Mouse (Mus musculus): ENCODE data around the gene Elavl1. TPM values are rescaled to one million over a fixed set of nuclear protein-coding genes. Genes with fewer than 3 reads are reported as not detected.

Elavl1 gene
- polyA plus RNA-seq (2015; fragmentation: Nextera tagmentation; extraction: Ambion mirVana): 57.6 and 59.6 TPM in 2 replicates

DNA sequence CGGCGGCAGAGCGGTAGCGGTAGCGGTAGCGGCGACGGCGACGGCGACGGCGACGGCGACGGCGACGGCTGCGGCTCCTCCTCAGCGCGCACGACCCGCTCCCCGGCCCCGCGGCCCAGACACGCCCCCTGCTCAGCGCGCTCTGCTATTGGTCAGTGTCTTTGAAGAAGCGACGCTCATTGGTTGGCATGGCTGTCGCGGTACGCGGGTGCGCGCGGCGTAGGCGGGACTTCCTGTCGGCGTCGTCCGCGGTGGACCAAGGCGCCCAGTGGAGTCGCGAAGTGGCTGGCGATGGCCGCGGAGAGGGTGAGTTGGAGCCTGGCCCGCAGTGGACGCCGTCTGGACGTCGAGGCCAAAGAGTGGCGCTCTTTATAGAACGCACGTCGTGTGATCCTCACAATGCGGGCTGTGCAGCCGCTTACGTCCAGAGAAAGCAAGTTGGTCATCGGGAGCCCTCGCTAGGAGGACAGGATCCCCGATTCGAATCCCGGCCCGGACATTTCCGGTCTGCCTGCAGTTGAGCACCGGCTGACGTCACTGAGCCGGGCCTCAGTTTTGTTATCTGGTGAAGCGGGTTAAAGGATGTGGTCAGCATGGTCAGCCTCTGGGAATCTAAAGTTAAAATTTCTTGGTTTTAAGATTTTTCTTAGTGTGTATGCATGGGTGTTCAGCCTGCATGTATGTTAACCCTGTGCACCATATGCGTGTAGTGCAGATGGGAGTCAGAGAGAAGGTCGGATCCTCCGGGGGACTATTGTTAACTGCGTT lies at the start of gene Elavl1, which contains the start of gene Ccl25:
Gene Elavl1, minus strand, starts transcription at position 431 of the 768 bp plus-strand sequence.
Gene Ccl25, plus strand, starts transcription at position 228 of the 768 bp plus-strand sequence.
- TF ChIP-seq EP300 (IDR thresholded peaks at IDR 0.05; ENCODE audit: low read depth) (no peak), CTCF (IDR thresholded peaks at IDR 0.05; ENCODE audit: low read depth) (no peak)
- H3K9me3 ChIP-seq (ENCODE audit: low read length): no peaks in the 10 kb centered on the region
- H3K4me3 ChIP-seq (ENCODE audit: low read depth, low read length): peak within 1 kb of the TSS; percentile 83
- H3K4me2 ChIP-seq (ENCODE audit: low read depth, low read length): peak within 1 kb of the TSS; percentile 92
- ATAC-seq (peak; percentile 99), DNase-seq (peak; percentile 99)
- H3K4me1 ChIP-seq (ENCODE audit: insufficient read depth): peaks cover 34% of the 10 kb centered on the region
- peak within 1 kb of the TSS; percentile 97 for H3K9ac ChIP-seq (replicated peaks)
- H3K27ac ChIP-seq (ENCODE audit: low read depth): peak within 1 kb of the TSS; percentile 92
- peaks cover 39% of the 10 kb centered on the region for H3K36me3 ChIP-seq (replicated peaks; ENCODE audit: insufficient read depth, low read length)
- no peaks in the 10 kb centered on the region for H3K27me3 ChIP-seq (ENCODE audit: insufficient read depth, low read length)
- under 1% methylated on average over 58 of the region's 78 CpGs for WGBS (ENCODE audit: insufficient replicate concordance)

DNA sequence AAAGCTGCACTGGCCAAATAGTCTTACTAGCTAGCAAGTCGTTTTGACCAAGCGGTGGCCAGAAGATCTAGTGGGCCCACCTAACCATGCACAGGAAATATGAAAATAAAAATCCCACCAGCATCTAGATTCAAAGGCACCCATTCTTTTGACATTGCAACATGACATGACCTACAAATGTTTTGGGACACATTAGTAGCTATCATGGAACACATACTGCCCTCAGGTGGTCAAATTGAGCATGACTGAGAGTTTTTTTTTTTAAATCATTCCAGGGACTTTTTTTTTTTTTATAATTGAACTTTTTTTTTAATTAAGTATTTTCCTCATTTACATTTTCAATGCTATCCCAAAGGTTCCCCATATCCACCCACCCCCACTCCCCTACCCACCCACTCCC lies 47.4 kb upstream of the Elavl1 start:
- Histone ChIP-seq H3K4me1 (ENCODE audit: insufficient read depth) (no peaks in the 10 kb centered on the region), H3K4me3 (ENCODE audit: low read depth, low read length) (no peak overlapping the region), H3K27me3 (ENCODE audit: insufficient read depth, low read length) (no peaks in the 10 kb centered on the region), H3K4me2 (ENCODE audit: low read depth, low read length) (no peak overlapping the region), H3K9me3 (ENCODE audit: low read length) (no peaks in the 10 kb centered on the region), H3K9ac (replicated peaks) (no peak overlapping the region), H3K27ac (ENCODE audit: low read depth) (no peak overlapping the region), H3K36me3 (replicated peaks; ENCODE audit: insufficient read depth, low read length) (no peaks in the 10 kb centered on the region)
- no peak for DNase-seq
- WGBS (ENCODE audit: insufficient replicate concordance): 69% methylated on average over 2 of the region's 2 CpGs
- ATAC-seq: no peak
- peak; percentile 54 for TF ChIP-seq CTCF (IDR thresholded peaks at IDR 0.05; ENCODE audit: low read depth)
- TF ChIP-seq EP300 (IDR thresholded peaks at IDR 0.05; ENCODE audit: low read depth): no peak

DNA sequence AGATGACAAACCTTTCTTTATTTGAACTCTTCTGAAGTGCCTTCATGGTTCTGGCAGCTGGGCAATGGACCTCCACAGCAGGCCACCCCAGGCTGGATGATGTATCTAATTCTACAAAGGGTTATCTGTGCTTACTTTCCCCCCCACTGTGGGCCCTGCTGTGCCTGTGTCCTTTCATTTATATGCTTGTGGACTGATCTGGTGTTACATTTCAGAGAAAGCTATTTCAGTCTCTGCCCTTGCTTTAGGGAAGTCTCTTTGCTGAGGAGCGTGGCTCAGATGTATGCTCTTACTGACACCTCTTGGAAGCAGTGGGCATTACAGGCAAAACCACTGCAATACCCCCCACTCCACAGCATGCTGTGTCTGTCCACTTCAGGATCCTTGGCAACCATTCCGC lies 44.9 kb upstream of the Elavl1 start:
- Histone ChIP-seq H3K36me3 (replicated peaks; ENCODE audit: insufficient read depth, low read length) (no peaks in the 10 kb centered on the region), H3K27ac (ENCODE audit: low read depth) (no peak overlapping the region), H3K4me3 (ENCODE audit: low read depth, low read length) (no peak overlapping the region), H3K4me2 (ENCODE audit: low read depth, low read length) (no peak overlapping the region), H3K9ac (replicated peaks) (no peak overlapping the region), H3K27me3 (ENCODE audit: insufficient read depth, low read length) (no peaks in the 10 kb centered on the region), H3K4me1 (ENCODE audit: insufficient read depth) (no peaks in the 10 kb centered on the region), H3K9me3 (ENCODE audit: low read length) (no peaks in the 10 kb centered on the region)
- WGBS (ENCODE audit: insufficient replicate concordance): 29% methylated on average over 2 of the region's 2 CpGs
- peak; percentile 24 for DNase-seq
- peak; percentile 56 for ATAC-seq
- peak; percentile 69 for TF ChIP-seq CTCF (IDR thresholded peaks at IDR 0.05; ENCODE audit: low read depth)
- TF ChIP-seq EP300 (IDR thresholded peaks at IDR 0.05; ENCODE audit: low read depth): no peak

DNA sequence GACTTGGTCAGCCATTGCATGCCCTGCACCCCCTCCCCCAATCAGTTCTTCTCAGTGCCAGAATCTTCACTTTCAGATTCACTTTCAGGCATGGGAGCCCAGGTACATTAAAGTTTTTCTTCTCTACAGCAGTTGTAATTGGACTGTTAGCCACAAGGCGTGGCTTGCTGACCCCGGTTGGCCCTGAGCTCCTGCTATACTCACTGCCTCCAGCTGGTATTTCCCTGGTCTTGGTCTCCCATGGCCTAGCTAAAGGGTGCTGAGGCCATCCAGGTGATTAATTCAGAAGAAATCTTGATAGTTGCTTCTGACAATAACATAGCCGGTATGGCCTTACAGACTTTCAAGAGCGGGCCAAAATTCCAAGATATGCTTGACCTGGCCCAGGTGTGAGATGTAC lies 43.3 kb upstream of the Elavl1 start:
- WGBS (ENCODE audit: insufficient replicate concordance): 81% methylated on average over 4 of the region's 4 CpGs
- ATAC-seq: no peak

DNA sequence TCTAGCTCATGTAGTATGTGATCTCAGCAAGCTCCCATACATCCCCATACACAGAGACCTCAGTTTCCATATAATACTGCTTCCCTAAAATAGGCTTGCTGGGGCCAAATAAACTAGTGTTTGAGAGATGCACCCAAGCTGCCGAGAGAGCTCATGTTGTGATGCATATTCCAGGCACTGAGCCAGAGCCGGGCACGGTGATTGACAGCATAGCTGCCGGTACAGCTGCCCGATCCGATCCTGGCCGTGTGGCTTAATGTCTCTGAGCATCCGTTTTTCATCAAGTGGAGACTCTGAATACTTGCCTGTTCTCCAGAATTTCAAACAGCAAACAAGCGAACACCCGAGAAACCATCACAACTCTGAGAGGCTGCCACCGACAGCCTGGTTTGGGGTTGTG lies 42.6 kb upstream of the Elavl1 start:
- Histone ChIP-seq H3K9ac (replicated peaks) (no peak overlapping the region), H3K4me1 (ENCODE audit: insufficient read depth) (no peaks in the 10 kb centered on the region), H3K9me3 (ENCODE audit: low read length) (no peaks in the 10 kb centered on the region), H3K27me3 (ENCODE audit: insufficient read depth, low read length) (no peaks in the 10 kb centered on the region), H3K36me3 (replicated peaks; ENCODE audit: insufficient read depth, low read length) (no peaks in the 10 kb centered on the region), H3K4me3 (ENCODE audit: low read depth, low read length) (no peak overlapping the region), H3K4me2 (ENCODE audit: low read depth, low read length) (no peak overlapping the region), H3K27ac (ENCODE audit: low read depth) (no peak overlapping the region)
- ATAC-seq (no peak), DNase-seq (no peak)
- 77% methylated on average over 11 of the region's 11 CpGs for WGBS (ENCODE audit: insufficient replicate concordance)
- TF ChIP-seq EP300 (IDR thresholded peaks at IDR 0.05; ENCODE audit: low read depth) (no peak), CTCF (IDR thresholded peaks at IDR 0.05; ENCODE audit: low read depth) (no peak)

More for the DNA sequence above, 43.3 kb upstream of the Elavl1 start:
- Histone ChIP-seq H3K4me2 (ENCODE audit: low read depth, low read length) (no peak overlapping the region), H3K4me1 (ENCODE audit: insufficient read depth) (no peaks in the 10 kb centered on the region), H3K27ac (ENCODE audit: low read depth) (no peak overlapping the region), H3K27me3 (ENCODE audit: insufficient read depth, low read length) (no peaks in the 10 kb centered on the region), H3K9ac (replicated peaks) (no peak overlapping the region), H3K4me3 (ENCODE audit: low read depth, low read length) (no peak overlapping the region), H3K9me3 (ENCODE audit: low read length) (no peaks in the 10 kb centered on the region), H3K36me3 (replicated peaks; ENCODE audit: insufficient read depth, low read length) (no peaks in the 10 kb centered on the region)
- no peak for DNase-seq
- TF ChIP-seq EP300 (IDR thresholded peaks at IDR 0.05; ENCODE audit: low read depth) (no peak), CTCF (IDR thresholded peaks at IDR 0.05; ENCODE audit: low read depth) (no peak)

DNA sequence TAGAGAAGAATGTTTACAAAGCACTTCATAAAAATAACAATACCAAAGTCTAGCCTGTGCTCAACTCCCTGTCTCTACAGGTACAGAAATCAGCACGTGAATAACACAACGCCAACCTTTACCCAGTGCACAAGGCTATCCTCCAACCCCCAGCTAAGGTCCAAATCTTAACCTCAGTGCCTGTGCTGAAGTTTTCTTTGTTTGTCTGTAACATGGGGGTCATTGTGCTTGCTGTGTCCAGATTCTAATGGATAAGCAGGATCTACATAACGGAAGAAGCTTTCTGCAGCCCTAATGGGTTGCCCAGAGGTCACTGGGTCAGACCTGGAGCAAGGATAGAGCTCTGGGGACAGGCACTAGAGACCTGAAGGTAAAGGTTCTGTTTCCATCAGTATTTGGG lies 41.0 kb upstream of the Elavl1 start:
- DNase-seq: no peak
- WGBS (ENCODE audit: insufficient replicate concordance): 77% methylated on average over 3 of the region's 3 CpGs
- no peak for ATAC-seq
- Histone ChIP-seq H3K36me3 (replicated peaks; ENCODE audit: insufficient read depth, low read length) (no peaks in the 10 kb centered on the region), H3K9ac (replicated peaks) (no peak overlapping the region), H3K4me3 (ENCODE audit: low read depth, low read length) (no peak overlapping the region), H3K27me3 (ENCODE audit: insufficient read depth, low read length) (no peaks in the 10 kb centered on the region), H3K27ac (ENCODE audit: low read depth) (no peak overlapping the region), H3K4me2 (ENCODE audit: low read depth, low read length) (no peak overlapping the region), H3K9me3 (ENCODE audit: low read length) (no peaks in the 10 kb centered on the region), H3K4me1 (ENCODE audit: insufficient read depth) (no peaks in the 10 kb centered on the region)
- TF ChIP-seq EP300 (IDR thresholded peaks at IDR 0.05; ENCODE audit: low read depth): no peak
- TF ChIP-seq CTCF (IDR thresholded peaks at IDR 0.05; ENCODE audit: low read depth): no peak
